Mouse (Mus musculus) cortical plate, adult 2 months (tissue): ENCODE measurements around the gene Irf4.

Experiments
- CTCF ChIP-seq: fragments of 200-500 bp; IDR thresholded peaks from 2 replicates; pipeline ENCODE4 v1.5.1; 2011; ENCODE audit warnings: mild to moderate bottlenecking, control low read depth, low read length; ENCODE audit not compliant: insufficient read depth; ENCODE audit errors: extremely low read depth
- POLR2A ChIP-seq: fragments of 200-500 bp; IDR thresholded peaks from 2 replicates; pipeline ENCODE4 v1.6.1; 2011; ENCODE audit warnings: mild to moderate bottlenecking, low read length, control low read depth; ENCODE audit not compliant: insufficient read depth; ENCODE audit errors: extremely low read depth

DNA sequence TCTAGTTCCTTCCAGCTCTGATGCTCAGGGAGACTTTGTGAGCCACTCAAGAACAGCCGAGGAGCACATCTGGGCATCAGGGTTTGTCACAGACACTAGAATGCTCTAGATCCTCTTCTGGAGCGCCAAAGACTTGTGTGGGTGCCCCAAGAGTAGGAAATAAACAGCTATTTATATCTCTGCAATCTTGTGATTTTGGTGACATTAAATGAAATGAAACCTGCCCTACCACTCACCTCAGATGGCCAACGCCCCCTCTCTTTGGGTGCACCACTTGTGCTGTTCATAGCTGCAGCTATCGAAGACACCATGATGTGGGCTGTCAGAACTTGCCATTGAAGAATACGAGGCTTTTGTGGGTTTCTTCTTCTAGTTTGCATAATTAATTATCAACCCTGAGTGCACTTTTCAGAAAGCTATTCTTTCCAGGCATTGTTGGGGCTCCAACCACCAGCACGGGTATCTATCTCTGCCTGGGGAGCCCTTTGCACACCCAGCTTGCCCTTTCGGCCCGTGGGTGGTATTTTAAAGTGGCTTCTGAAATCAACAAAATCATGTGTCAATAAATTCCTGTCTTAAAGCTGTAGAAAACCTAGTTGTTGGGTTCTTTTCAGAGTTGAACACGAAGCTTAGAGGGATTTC lies 7.1 kb downstream of the Irf4 start:
- TF ChIP-seq CTCF: no peak
- TF ChIP-seq POLR2A: no peak
